Mouse (Mus musculus) kidney, adult 11 months (tissue): ENCODE measurements around the gene Frem1.

Source experiments
- DNase-seq: peaks from one replicate; pipeline ENCODE4 v3.0.0; 2022

Gene Frem1

DNA sequence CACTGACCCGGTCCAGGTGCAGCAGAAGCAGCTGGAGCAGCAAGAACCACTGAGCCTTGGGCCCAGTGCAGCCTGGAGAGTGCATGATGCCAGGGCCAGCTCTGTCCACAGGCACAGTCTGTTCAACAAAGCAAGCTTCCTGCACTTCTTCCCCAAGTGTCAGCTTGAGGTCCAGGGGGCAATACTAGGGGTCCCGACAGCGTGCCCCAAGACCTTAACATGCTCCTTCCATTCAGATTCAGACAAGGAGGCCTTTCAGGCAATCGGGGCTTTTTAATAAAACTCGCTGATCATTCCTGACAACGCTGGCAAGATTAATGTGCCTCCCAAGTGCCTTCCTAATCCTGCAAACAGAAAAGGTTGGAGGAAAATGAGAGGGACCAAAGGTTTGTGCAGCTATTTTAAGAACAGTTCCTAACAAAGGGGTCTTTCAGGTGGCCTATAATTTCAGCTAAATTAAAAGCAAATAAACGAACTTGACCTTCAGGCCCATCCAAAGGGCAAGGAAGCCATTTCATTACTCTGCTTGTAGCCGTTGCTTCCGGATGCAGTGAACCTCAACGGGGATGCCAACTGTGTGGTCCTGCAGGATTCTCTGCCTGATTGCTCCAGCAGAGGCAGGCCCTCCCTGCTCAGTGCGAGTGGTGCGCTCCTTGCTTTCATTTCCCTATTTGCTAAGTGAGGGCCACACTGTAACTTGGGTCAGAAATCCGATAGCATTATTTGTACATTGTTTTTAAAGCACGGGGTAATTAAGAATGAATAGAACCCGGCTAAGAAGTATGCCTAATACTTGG, 31.2 kb downstream of the Frem1 start:
- no peak for DNase-seq

DNA sequence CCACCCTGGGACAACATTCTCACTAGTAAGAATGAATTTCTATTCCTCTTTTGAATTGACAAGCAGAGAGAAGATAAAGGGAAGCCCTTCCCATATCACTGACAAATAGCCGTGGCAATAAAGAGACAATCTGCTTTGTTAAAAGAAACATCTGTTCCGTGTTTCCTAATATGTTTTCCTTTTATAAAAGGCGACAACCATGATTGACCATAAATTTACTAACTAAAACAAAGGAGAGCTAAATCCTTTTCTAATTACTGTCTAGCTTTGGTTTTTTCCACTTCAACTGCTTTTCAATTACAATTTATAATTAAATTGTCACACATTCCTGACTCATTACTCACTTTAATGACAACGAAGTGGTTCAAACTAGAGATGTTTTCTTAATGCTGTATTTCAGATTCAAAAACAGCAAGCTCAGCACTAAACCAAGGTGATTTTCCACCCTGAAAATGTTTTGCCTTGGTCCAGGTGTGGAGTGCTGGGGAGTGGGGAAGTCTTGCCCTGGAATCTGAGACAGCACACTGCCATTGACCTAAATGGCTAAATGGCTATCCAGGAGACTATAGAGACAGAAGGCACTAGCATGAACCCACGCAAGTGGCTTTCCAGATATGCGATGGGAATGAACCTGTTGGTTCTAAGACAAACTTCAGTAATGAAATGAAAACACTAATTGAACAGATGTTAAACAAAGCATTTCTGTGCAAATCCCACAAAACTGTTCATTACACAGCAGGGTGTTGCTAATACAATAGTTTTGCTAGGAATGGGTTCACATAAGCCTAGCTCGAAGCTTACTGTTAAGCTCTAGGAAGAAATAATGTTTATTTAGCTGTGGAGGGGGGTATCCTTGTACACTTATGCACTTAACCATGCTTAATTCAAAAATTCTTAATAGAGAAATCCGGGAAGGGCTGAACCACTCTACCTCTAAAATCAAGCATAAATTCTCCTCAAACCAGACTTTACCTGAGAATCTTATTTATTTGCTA, 33.7 kb downstream of the Frem1 start:
- no peak for DNase-seq

- DNase-seq, result no peak
Observed at GRCm38 (mm10) chr4:83014538-83014937, 37.6 kb downstream of the Frem1 start.

DNA sequence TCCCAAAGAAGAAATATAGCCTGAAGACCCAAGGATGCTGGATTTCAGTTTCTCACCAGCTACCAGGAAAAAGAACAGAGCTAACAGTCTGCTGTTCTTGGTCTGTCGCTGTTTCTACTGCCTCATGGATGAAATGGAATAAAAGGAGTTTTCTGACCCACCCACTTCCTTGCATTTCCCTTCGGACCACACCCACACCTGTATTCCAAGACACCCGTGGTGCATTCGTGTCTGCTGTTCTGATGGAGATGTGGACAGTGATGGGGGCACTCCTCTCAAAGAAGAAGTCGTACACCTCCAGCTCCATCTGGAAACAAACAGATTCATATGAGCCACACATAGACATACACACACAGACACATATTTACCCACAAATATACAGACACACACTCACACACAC, 48.1 kb downstream of the Frem1 start:
- DNase-seq, result no peak

DNA sequence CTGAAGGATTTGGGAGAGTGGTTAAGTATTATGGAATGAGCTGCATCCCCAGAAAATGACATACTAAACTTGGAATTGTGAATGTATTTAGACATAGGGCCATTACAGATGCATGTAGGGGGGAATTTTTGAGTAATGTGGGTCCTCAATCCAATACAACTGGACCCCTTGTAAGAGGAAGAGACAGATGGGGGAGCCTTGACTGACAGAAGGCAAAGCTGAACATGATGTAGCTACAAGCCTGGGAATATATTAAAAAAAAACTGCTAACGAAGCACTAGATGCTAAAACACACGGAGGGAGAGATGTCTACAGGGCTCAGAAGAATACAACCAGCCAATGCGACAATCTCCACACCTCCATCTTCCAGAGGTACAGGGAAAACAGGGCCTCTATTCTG, 60.1 kb downstream of the Frem1 start:
- DNase-seq, result no peak

- DNase-seq, result no peak
Observed at GRCm38 (mm10) chr4:82990973-82991695, 61.0 kb downstream of the Frem1 start.

GRCm38 (mm10) chr4:82972381-82972780, 79.8 kb downstream of the Frem1 start:
- DNase-seq, result no peak

- no peak for DNase-seq
Observed at GRCm38 (mm10) chr4:82970901-82971648, 81.1 kb downstream of the Frem1 start.

DNA sequence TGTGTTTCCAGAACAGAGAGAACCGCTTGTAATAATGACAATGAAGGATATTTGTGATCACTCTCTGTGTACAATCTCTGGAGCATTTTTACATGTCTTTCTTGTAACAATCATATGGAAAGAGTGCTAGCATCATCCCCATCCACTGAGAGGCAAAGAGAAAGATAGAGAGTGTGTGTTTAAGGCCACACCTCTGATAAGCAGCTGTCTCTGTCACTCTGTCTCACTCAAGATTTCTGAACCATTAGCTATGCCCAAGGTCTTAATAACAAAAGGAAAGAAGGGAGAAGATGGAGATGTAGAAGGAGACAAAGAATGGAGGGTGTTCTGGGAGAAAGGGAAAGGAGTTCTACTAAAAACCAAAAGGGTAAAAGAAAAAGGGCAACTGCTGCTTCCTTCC, 91.1 kb downstream of the Frem1 start:
- DNase-seq, result no peak

DNA sequence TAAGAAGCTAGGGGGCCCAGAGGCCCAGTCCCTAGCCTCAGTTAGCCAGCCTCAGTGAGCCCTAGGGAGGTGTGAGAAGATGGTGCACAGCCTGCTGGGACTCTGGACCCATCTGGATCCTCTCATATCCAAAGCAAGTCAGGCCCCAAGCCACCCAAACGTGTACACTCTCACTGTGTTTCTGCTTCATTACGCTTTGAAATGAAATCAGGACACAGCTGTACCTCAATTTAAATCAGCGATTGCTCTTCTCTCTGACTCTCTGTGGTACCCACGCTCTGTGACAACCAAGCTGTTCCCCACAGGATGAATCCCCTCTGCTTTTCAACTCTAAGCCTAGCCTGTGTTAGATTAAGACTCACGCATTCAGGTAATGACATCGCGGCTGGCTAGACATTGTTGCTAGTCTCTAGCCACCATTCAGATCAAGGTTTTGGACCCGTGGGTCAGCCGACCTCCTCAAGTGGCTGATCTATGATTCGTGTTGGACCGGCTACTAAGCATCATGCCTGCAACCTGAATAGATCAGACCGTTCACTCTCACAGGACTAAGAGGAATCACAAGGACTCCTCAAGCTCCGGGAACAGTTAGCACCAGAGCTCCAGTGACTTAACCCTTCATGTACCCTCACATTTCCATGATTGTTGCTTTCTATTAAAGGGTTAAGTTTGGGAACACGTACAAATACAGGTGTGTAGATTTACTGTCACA, 94.2 kb downstream of the Frem1 start:
- no peak for DNase-seq

GRCm38 (mm10) chr4:82953992-82954391, 98.1 kb downstream of the Frem1 start:
- no peak for DNase-seq

DNA sequence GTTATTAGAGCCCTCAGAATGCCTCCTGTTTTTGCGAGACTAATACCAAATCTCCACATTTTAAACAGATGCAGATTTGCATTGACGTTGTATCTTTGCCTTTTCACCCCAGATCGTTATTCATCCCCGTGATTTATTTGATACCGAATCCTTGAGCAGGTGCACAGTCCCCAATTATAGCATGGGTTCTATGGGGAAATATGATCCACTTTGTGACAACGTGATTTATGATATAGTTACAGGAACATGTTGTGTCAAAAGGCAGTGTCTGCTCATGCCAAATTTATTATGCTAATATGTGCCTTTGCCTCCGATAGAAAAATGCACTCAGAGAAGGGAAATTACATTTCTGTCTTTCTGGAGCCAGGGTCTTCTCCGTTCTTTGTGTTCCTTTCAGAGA, 102.6 kb downstream of the Frem1 start:
- no peak for DNase-seq

GRCm38 (mm10) chr4:82946721-82947120, 105.4 kb downstream of the Frem1 start:
- DNase-seq, result no peak

- no peak for DNase-seq
Observed at GRCm38 (mm10) chr4:82946276-82946612, 105.9 kb downstream of the Frem1 start.

DNA sequence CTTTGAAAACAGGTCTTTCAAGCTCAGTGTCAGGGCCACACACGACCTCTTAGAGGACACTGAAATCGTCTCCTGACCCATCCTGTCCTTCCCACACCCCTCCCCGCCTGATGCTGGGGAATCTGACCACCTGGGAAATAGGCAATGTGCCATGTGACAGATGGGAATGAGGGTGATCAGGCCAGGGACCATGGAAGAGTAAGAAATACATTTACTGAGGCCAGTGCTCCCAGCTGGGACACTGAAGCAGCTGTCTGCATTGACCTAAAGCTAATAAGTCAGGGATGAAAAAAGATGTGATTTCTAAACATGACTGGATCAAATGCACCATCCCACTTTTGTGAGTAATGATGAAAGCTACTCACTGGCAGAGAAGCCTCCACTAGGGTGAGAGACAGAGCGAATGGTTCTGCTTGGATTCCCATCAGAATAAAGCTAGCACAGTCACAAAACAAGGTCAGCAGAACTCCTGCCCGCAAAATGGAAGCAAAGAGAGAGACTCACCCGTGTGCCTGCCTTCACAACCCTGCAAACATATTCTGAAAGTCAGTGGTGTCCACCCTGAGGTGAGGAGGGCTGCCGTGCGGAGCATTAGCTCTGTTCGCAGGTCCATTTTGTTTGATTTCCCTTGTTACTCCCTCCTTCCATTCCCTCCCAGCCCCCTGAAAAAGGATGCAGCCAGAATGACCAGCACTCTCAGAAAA, 106.4 kb downstream of the Frem1 start:
- DNase-seq, result no peak

DNA sequence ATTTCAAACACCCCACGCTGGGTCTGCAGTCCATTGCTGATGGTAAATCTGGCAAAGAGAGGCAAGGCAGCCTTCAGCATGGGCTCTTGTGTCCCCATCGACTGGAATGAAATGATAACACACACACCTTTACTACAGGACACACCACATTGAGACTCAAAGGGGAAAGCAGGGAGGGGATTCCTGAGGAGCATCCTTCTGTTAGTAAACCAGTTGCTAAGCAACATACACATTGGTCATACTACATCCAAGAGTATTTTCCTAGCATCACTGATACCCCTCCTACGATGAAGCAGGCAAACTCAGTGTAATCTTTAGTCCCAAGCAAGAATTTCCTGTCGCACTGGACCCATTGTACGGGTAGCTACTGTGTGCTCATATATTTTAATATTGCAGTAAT, 111.5 kb downstream of the Frem1 start:
- no peak for DNase-seq

GRCm38 (mm10) chr4:82940248-82940647, 111.9 kb downstream of the Frem1 start:
- no peak for DNase-seq

GRCm38 (mm10) chr4:82934308-82934707, 117.8 kb downstream of the Frem1 start:
- no peak for DNase-seq

DNA sequence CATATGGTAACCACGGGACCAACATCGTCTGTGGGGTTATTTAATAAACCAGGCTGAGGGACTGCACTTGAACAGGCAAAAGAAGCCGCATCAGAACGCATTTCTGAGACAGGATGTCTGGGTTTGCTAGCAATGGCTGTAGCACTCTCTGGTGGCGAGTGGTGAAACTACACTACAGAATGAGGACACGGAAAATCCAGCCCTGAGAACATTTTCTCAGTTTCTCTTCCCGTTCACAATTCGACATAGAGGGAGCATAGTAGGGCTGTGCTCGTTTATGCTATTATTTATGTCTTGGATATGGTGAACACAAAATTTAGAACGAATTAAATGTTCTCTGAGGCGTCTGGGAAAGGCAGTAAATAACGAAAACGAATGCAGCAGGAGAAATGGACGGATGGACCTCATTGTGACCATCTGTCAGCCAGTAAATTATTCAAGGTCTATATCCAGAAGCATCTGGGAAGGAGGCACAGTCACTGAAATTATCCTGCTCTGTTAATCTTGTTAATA, 118.4 kb downstream of the Frem1 start:
- peak; percentile 38 for DNase-seq

DNA sequence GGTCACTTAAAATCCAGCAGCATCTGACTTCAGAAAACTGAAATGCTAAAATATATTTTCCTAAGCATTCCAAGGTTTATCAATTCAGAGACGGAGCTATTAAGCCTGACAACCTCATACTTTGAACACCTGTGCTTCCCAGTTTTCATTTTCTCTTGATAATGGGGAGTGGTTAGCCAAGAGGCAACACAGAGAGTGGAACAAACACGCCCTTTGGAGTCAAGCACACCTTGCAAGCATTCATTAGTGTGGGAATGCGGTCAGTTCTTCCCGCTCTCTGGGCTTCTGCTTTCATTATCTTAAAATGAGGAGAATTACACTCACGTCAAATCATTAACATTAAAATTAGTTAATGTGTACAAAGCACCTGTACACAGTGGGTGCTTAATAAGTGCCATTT, 122.1 kb downstream of the Frem1 start:
- DNase-seq, result no peak

DNA sequence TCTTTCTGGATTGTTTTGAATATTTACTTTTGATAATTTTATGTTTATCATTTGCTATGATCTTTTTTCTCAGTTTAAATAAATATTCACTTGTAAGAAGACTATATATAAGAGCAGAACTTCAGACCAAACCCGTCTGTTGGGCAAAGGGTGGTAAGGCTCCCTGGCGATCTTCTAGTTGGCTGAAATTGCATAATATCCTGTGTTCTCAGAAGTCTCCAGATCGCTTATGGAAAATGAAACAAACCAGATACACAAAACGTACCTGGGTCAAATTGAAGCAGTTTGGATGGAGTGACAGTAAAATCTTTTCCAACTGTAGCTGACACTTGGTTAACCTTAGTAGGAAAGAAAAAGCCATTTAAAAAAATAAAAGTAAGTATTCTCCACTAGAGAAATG, 130.2 kb downstream of the Frem1 start:
- no peak for DNase-seq
